Mouse (Mus musculus): Measurements from ENCODE around the gene Slc16a11.

Slc16a11 gene

DNA sequence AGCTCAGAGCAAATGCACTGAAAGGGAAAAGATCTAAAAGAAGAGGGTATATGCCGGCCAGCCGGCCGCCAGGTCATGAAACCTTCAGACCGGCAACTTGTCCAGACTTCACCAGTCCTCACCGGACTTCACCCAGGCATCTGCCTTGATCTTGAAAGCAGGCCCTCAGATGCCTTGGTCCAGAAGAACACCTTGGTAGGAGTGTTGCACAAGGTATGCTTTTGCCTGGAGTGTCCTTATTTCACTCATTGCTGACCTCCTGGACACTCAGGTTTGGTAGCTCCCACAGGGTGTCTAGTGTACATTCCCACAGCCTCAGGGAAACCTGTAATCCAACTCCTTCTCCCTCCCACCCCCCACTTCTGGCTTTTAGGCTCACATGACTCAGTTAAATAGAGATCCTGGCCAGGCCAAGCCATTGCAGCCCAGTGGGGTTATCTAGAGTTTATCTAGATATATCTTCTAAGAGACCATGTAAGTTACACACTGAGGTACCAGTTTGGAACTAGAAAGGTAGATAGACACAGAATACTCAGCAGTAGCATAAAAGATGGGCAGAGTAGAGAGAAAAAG, 12.4 kb upstream of the Slc16a11 start:
- no peak for DNase-seq (ENCODE audit: low spot score in 2 of 2)

DNA sequence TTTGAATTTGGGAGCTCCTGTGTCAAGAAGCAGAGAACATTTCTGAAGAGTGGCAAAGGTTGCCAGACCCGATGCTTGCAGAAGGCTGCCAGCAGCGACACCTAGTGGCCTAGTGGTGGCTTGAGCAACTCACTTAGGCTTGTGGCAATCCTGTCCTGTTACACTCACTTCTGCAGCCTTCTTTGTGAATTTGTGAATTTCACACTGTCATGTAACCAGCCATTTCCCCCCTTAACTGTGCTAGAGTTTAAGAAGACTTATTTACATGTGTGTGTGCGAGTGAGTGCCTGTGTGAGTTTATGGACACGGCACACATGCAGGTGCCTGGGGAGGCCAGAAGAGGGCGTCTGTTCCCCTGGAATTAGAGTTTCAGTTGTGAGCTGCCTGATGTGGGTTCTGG, 10.9 kb upstream of the Slc16a11 start:
- DNase-seq (ENCODE audit: low spot score in 2 of 2) = peak; percentile 51 to 86

DNA sequence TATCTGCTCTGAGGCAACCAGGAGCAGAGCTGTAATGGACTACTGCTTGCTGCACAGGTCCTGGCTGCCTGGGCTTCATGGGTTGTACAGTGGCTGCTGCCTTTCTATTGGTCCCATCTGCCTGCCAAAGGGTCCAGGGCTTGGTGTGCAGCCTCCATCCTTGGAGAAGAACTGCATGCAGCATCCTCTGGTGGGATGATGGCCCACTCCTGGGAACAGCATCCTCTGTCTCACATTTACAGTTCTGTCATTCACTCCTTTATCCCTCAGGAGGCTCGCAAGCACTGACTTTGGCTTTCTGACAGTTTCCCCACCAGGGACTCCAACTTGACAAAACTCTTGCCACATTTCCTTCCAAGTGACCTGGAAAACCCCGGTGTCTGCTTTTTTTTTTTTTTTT, 5.8 kb upstream of the Slc16a11 start:
- no peak for DNase-seq (ENCODE audit: low spot score in 2 of 2)

DNA sequence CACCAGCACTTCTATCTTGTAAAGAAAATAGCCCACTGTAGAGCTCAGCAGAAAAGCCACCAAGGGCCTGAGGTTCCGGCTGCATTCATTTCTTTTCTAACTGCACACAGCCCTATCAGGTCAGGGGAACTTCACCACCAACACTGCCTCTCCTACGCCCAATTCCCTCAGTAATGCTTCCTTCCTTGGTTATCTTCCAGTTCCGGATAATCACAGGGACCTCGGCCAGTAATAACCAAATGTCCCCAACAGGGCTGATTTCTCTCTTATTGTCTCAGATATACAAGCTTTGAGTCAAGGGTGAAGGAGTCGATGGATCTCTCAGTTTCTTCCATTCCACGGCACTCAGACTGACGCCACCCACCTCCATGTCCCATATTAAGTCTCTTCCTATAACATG, 5.3 kb upstream of the Slc16a11 start:
- DNase-seq (ENCODE audit: low spot score in 2 of 2) = no peak

GRCm38 (mm10) chr11:70208778-70209388, 3.7 kb upstream of the Slc16a11 start:
- DNase-seq (ENCODE audit: low spot score in 2 of 2) = no peak

DNA sequence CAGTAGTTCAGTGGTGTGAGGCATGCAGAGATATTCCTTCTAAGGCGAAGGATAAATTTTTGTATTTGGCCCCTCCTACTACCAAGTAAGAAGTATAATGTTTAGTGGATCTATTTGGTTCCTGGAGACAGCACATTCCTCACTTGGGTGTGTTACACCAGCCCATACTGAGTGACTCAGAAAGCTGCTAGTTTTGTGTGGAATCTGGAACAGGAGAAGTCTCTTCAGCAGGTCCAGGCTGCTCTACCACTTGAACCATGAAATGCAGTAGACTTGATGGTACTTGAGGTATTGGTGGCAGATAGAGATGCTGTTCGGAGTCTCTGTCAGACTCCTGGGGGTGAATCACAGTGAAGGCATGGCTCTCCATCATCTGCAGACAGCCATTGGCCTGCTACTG, 1.9 kb upstream of the Slc16a11 start:
- DNase-seq (ENCODE audit: low spot score in 2 of 2) = no peak

DNA sequence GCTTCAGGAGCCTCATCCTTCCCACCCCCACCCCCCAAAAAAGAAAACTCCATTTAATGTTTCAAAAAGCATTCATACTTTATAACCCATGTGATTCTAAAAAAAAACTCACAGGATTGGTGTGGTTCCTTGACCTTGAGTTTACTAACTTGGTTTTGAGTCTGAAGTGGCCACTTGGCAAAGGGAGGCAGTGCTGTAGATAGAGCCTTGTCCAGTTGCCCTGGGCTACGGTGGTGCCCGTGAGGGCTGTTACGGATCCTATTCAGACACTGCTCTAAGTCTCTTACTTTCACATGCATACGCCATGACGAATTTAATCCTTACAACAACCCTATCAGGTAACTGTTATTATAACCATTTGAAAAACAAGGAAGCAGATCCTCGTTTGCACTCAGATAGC, 580 bp upstream of the Slc16a11 start:
- no peak for DNase-seq (ENCODE audit: low spot score in 2 of 2)

- peak in 1 of 2 experiments; percentile 49 for DNase-seq (ENCODE audit: low spot score in 2 of 2)
These were observed 344 bp downstream of the Slc16a11 start for GRCm38 (mm10) chr11:70212896-70213295.

DNA sequence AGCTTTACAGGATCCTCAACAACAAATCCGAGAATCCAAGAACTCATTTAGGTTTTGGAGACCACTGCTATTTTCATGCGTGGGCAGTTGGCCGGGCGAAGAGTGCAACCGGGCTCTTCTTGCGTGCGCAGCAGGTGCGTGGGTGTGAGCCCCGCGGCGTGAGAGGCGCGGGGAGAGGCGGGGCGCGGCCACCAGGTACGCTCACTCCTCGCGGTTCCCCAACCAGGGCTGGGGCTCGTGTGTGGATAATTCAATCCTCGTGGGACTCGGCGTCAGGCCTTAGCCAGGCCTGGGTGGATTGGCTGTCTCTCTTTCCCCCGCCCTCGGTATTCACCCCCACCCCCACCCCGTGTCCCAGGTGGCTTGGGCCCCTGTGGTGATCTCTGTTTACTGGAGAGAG, 1.2 kb downstream of the Slc16a11 start:
- no peak for DNase-seq (ENCODE audit: low spot score in 2 of 2)

DNA sequence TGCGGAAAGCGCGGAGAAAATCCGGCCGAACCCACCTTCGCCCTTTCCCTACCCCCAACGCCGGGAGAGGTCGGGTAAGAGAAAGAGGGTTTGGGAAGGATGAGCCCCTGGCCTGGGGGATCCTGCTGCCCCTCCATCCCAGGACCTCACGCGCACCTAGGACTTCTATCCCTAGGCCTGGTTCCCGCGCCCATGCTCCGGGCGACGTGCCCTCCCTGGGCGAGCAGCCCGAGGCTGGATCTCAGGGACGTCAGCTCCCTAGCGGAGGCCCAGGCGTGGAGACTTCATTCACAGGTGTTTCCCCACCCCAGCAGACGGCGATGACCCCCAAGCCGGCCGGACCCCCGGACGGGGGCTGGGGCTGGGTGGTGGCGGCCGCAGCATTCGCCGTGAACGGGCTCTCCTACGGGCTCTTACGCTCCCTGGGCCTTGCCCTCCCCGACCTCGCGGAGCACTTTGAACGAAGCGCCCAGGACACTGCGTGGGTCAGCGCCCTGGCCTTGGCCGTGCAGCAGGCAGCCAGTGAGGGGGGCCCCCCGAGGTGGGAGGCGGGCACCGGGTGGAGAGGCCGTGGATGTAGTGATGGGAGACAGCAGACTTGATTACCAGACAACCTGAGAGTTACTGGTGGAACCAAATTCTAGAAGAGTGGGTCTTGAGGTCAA, 1.8 kb downstream of the Slc16a11 start:
- no peak for DNase-seq (ENCODE audit: low spot score in 2 of 2)

DNA sequence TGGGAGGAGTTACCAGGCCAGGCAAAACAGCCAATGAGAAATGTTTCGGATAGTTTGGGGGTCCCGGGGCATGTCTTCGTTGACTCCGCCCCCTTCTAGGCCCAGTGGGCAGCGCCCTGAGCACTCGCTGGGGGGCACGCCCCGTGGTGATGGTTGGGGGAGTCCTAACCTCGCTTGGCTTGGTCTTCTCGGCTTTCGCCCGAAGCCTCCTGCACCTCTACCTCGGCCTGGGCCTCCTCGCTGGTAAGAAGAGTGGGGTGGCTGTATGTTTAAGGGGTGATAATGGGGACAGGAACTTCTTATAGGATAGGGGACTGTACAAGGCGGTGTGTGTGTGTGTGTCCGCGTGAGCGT, 2.3 kb downstream of the Slc16a11 start:
- DNase-seq (ENCODE audit: low spot score in 2 of 2) = no peak

DNA sequence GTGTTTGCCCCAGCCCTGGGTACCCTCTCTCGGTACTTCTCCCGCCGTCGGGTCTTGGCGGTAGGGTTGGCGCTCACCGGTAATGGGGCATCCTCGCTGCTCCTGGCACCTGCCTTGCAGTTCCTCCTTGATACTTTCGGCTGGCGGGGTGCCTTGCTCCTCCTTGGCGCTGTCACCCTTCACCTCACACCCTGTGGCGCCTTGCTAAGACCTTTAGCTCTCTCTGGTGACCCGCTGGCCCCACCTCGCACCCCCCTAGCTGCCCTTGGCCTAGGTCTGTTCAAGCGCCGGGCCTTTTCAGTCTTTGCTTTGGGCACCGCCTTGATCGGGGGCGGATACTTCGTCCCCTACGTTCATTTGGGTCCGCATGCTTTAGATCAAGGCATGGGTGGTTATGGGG, 2.7 kb downstream of the Slc16a11 start:
- DNase-seq (ENCODE audit: low spot score in 2 of 2) = no peak

GRCm38 (mm10) chr11:70216103-70216502, 3.6 kb downstream of the Slc16a11 start:
- no peak for DNase-seq (ENCODE audit: low spot score in 2 of 2)

- DNase-seq (ENCODE audit: low spot score in 2 of 2) = no peak
These were observed 5.5 kb downstream of the Slc16a11 start for GRCm38 (mm10) chr11:70218039-70218438.

DNA sequence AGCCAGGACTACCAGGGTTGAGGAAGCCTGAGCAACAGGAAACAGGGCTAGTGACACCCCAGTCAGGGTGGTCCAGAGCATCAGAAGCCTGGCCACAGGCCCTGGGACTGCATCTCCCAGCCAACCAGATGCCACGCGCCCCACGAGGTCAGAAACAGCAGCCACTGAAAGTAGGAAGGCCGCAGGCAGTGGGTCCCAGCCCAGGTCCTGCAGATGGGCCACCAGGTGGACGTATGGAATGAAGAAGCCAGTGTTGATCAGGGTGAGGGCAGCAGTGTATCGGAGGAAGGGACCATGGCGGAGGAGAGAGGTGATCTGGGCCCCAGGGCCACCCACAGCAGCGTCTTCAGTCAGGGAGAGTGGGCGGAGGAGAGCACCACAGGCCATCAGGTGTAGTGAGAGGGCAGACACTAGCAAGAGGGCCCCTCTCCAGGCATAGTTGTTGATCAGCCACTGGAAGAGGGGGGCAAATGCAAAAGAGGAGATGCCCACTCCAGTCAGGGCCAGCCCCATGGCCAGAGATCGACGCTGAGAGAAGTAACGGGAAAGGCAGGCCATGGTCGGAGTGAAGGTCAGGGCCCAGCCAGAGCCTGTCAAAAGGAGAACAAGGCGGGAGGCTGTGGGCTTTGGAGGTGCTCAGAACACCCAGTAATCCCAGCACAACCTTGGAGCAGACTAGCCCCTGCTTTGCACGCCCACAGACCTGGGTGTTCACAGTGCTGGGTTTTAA, 6.4 kb downstream of the Slc16a11 start:
- DNase-seq (ENCODE audit: low spot score in 2 of 2) = no peak

DNA sequence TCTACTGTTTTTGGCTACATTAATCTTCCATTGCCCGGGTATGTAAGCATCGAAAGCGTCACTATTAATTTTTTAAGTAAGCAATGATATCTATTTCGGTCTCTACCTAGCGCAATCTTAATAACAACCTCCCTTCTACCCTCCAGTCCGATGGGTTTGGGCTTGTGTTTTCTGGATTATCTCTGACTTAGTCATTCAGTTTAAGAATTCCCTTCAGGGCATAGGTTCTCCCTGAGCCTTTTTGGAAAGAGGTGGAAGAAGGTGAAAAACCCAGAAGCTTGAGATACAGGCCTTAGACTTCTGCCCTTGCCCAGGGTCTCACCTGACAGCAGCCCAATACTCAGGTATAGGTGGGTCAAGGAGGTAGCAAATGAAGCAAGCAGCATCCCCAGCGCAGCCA, 7.3 kb downstream of the Slc16a11 start:
- no peak for DNase-seq (ENCODE audit: low spot score in 2 of 2)

DNA sequence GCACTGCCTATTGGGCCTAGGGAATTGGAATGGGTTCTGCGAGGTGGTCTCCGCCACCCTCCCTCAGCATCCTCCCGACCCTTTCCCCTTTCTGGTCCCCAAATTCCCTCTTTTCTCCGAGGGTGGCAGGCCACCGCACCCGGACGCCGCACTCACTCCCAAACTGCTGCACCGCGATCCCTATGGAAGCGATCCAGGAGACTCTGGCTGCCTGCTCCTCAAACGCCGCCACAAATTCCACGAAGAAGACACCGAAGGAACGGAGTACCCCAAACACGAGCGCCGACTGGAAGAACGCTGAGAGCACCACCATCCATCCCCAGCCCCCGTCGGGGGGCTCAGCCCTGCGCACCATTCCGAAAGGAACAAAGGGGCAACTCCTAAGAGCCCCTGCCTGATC, 7.8 kb downstream of the Slc16a11 start:
- DNase-seq (ENCODE audit: low spot score in 2 of 2) = no peak

- DNase-seq (ENCODE audit: low spot score in 2 of 2) = peak; percentile 84 to 85
These were observed 8.4 kb downstream of the Slc16a11 start, which contains the start of gene Slc16a13 for GRCm38 (mm10) chr11:70220731-70221602. Gene Slc16a13 (minus strand): TSS chr11:70221064.

DNA sequence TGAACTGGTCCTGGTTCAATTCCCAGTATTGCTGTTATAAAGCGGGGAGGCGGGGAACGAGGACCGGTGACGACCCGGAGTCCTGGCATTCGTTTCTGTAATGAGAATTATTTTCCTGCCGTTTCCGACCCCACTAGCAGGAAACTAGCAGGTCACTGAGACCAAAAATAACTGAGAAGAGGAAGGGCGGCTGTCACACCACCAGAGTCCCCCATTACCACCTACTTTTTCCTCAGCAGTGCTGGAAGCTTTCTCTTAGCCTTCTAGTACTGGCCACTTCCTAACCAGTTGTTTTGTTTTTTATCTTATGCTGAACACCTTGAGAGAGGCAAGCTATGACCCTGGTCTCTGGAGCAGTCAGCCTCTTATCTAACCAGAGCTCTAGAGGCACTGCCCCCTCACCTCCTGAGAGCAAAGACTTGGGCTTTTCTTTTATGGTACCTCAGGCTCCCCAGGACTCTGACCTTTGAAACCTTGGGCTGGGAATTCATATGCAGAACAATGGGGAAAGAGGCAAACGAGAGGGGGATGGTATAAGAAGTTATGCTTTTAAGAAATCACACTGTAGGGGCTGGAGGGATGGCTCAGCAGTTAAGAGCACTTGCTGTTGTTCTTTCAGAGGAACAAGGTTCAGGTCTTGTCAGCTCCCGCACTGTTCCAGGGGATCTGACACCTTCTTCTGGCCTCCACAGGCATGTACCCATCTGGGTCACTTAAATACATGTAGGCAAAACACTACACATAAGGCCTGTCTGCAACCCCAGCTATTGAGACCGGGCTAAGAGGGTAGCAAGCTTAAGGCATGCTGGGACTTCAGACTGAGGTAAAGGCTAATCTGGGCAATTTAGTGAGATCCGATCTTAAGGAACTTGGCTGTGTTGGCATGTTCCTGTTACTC, 9.3 kb downstream of the Slc16a11 start:
- no peak for DNase-seq (ENCODE audit: low spot score in 2 of 2)

DNA sequence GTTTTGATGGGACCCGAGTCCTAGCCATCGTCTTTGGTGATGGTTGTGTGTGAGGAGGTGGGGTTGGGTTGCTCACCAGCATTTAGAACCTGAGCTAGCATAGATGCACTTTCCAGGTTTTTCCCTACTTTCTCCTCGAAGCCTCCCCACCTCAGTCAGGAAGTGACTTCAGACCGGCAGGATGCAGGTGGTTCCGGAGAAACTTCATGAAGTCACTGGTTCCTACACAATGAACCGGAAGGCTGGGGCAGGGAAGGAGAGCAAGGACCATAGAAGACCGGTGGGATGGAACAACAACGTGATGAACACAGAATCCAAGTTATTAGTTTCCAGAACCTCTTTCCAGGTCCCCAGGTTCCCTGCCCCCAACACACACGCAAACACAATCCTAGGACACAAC, 11.2 kb downstream of the Slc16a11 start:
- no peak for DNase-seq (ENCODE audit: low spot score in 2 of 2)

Data from thymus, postnatal 10 days (tissue).